Mouse (Mus musculus) megakaryocyte-erythroid progenitor cell, adult 5-6 weeks (primary cell): ENCODE measurements at regions not wholly inside any gene's neighbourhood (a gene's known extent, or its start where the extent isn't known, plus 50 kb on each side); places are given as distances from the start of the nearest gene placed in this dataset.

Experiments used
- ATAC-seq: replicated peaks from 2 replicates; pipeline ENCODE4 v1.8.0; 2016; ENCODE audit warnings: mild to moderate bottlenecking, inconsistent platforms; ENCODE audit not compliant: severe bottlenecking, poor library complexity, low FRiP score, low TSS enrichment

- 0 out of 2 replicates have a peak, but pooled peaks have one; percentile 28 for ATAC-seq
These were observed 635.3 kb upstream of the Fam160b2 start for GRCm38 (mm10) chr14:71234900-71235299.

GRCm38 (mm10) chr14:71234276-71234675 is 634.6 kb upstream of the Fam160b2 start:
- no peak for ATAC-seq

- no peak for ATAC-seq
These were observed 631.7 kb upstream of the Fam160b2 start for GRCm38 (mm10) chr14:71231223-71231815.

- no peak for ATAC-seq
These were observed 631.0 kb upstream of the Fam160b2 start for GRCm38 (mm10) chr14:71230484-71231188.

- peak; percentile 88 for ATAC-seq
These were observed 630.3 kb upstream of the Fam160b2 start for GRCm38 (mm10) chr14:71229955-71230354.

- no peak for ATAC-seq
These were observed 629.3 kb upstream of the Fam160b2 start for GRCm38 (mm10) chr14:71228894-71229446.

GRCm38 (mm10) chr14:71217041-71217440 is 617.4 kb upstream of the Fam160b2 start:
- ATAC-seq, result peak; percentile 95

GRCm38 (mm10) chr14:71211359-71211978 is 611.8 kb upstream of the Fam160b2 start:
- ATAC-seq, result peak; percentile 91

- ATAC-seq, result no peak
These were observed 603.8 kb upstream of the Fam160b2 start for GRCm38 (mm10) chr14:71203459-71203858.

- ATAC-seq, result peak; percentile 64
These were observed 601.3 kb upstream of the Fam160b2 start for GRCm38 (mm10) chr14:71200917-71201316.

GRCm38 (mm10) chr14:71199178-71199879 is 599.7 kb upstream of the Fam160b2 start:
- ATAC-seq, result peak; percentile 89

- no peak for ATAC-seq
These were observed 594.6 kb upstream of the Fam160b2 start for GRCm38 (mm10) chr14:71194219-71194618.

- ATAC-seq, result no peak
These were observed 592.9 kb upstream of the Fam160b2 start for GRCm38 (mm10) chr14:71192486-71192885.

- ATAC-seq, result peak; percentile 85
These were observed 589.7 kb upstream of the Fam160b2 start for GRCm38 (mm10) chr14:71189360-71189759.

GRCm38 (mm10) chr14:71177341-71177740 is 577.7 kb upstream of the Fam160b2 start:
- peak; percentile 67 for ATAC-seq

GRCm38 (mm10) chr14:71174175-71174574 is 574.5 kb upstream of the Fam160b2 start:
- ATAC-seq, result no peak

- ATAC-seq, result no peak
These were observed 559.9 kb upstream of the Fam160b2 start for GRCm38 (mm10) chr14:71159556-71159955.

- ATAC-seq, result peak; percentile 93
These were observed 542.8 kb upstream of the Fam160b2 start for GRCm38 (mm10) chr14:71142465-71142864.

GRCm38 (mm10) chr14:71129771-71130211 is 530.2 kb upstream of the Fam160b2 start:
- peak; percentile 34; the same call in 1 of the 2 replicates for ATAC-seq

- no peak for ATAC-seq
These were observed 528.9 kb upstream of the Fam160b2 start for GRCm38 (mm10) chr14:71128495-71128894.
